Mouse (Mus musculus) adipocyte (in vitro differentiated cells): ENCODE measurements at regions not wholly inside any gene's neighbourhood (a gene's known extent, or its start where the extent isn't known, plus 50 kb on each side); places are given as distances from the start of the nearest gene placed in this dataset.
"Not testable (repeated sequence)": the region's sequence is repeated elsewhere in the genome, so short reads cannot be mapped to it uniquely, and the experiment has no call there.

Experiments
- DNase-seq: peaks from one replicate; pipeline ENCODE4 v3.0.0-alpha.2; 2016; ENCODE audit warnings: low spot score

- DNase-seq = not testable (repeated sequence)
These were observed 74.4 kb upstream of the Oxtr start for GRCm38 (mm10) chr6:112564119-112564518.

- not testable (repeated sequence) for DNase-seq
These were observed 73.9 kb upstream of the Oxtr start for GRCm38 (mm10) chr6:112563659-112564058.

GRCm38 (mm10) chr6:112562039-112562438 is 72.3 kb upstream of the Oxtr start:
- no peak for DNase-seq

GRCm38 (mm10) chr6:112561568-112561967 is 71.8 kb upstream of the Oxtr start:
- no peak for DNase-seq

GRCm38 (mm10) chr6:112559549-112559948 is 69.8 kb upstream of the Oxtr start:
- DNase-seq = no peak

GRCm38 (mm10) chr6:112557516-112557915 is 67.8 kb upstream of the Oxtr start:
- DNase-seq = no peak

GRCm38 (mm10) chr6:112556401-112557165 is 66.8 kb upstream of the Oxtr start:
- peak; percentile 77 for DNase-seq

- peak; percentile 84 for DNase-seq
These were observed 64.3 kb upstream of the Oxtr start for GRCm38 (mm10) chr6:112554091-112554490.

- DNase-seq = no peak
These were observed 63.6 kb upstream of the Oxtr start for GRCm38 (mm10) chr6:112553231-112553920.

- peak; percentile 34 for DNase-seq
These were observed 62.8 kb upstream of the Oxtr start for GRCm38 (mm10) chr6:112552560-112552959.

GRCm38 (mm10) chr6:112551298-112551697 is 61.6 kb upstream of the Oxtr start:
- DNase-seq = no peak

GRCm38 (mm10) chr6:112547251-112547650 is 57.5 kb upstream of the Oxtr start:
- no peak for DNase-seq

- no peak for DNase-seq
These were observed 56.3 kb upstream of the Oxtr start for GRCm38 (mm10) chr6:112546033-112546432.

- no peak for DNase-seq
These were observed 54.6 kb upstream of the Oxtr start for GRCm38 (mm10) chr6:112544315-112544714.

GRCm38 (mm10) chr6:112542692-112543091 is 52.9 kb upstream of the Oxtr start:
- no peak for DNase-seq
